Mouse (Mus musculus): ENCODE data around the gene Rin1. TPM values are rescaled to one million over a fixed set of nuclear protein-coding genes. Genes with fewer than 3 reads are reported as not detected.

Gene Rin1
- polyA plus RNA-seq, 1 experiment from 2014 or later = 4.2 TPM

DNA sequence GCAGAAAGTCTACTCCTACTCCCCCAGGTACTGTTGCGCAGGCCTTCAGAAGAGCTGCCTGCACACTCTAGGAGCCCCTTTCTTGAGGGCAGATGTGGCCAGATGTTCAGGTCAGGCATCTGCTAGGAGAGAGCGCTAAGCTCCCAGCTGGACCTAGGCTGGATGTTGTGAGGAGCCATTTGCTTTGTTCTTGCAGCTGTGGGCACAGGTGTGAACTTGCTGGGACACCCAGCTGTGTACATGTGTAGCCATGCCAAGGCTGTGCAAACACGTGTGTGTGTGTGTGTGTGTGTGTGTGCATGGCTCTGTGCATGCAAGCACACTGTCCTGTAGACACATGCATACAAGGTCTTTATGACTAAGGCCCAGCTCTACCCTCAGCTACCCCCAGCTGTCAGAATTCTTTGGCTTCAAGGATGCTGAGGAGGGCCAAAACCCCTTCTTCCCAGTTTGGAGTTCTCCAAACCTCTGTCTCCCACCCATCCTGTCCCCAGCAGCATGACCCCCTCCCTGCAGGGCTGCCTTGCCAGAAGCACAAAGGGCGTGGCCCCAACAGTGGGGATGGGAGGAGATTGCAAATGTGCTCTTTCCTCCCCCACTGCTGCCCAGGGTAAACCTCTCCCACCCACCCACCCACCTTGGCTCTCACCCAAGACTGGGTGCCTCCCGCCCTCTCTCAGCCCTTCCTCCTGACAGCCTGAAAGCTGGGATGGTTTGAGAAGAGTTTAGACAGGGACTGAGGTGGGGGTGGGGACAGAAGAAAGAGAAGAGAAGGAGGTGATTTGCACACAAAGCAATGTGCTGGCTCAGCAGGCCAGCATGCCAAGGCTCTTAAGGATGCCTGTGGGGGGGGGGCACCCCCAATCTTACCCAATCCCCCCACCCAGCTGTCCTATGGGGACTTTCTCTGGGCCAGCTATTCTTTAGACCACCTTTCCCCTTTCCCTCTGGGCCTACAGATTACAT, 10.4 kb downstream of the Rin1 start:
- Histone ChIP-seq H3K4me3 (replicated peaks) (no peak overlapping the region), H3K4me2 (0 out of 2 replicates have a peak overlapping the region, but pooled peaks have one; percentile 9), H3K9me3 (replicated peaks) (no peaks in the 10 kb centered on the region), H3K36me3 (no peaks in the 10 kb centered on the region), H3K9ac (no peak overlapping the region), H3K27me3 (no peaks in the 10 kb centered on the region), H3K4me1 (peaks cover 63% of the 10 kb centered on the region), H3K27ac (peak overlapping the region; percentile 82)
- 35% methylated on average over 5 of the region's 5 CpGs for WGBS
- ATAC-seq (replicated peaks; ENCODE audit: low FRiP score) = no peak

DNA sequence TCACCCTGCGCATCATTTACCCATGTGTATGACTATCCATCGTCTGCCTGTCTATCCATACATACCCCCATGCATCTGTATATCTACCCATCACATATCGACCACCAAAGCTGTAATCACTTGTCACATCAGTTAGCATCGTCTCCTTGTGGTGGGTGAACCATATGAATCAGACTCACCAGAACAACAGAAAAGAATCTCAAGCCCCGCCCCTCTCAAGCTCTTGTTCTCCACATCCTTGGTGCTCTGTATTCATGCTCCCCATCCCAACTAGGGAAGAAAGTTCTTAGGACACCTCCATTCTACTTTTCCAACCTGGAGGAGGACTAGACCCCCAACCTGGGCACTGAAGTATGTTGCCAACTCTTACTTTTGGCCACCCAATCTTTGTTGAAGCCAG, 11.8 kb downstream of the Rin1 start:
- 89% methylated on average over 5 of the region's 5 CpGs for WGBS
- no peak for ATAC-seq (replicated peaks; ENCODE audit: low FRiP score)
- no peaks in the 10 kb centered on the region for H3K36me3 ChIP-seq
- no peaks in the 10 kb centered on the region for H3K9me3 ChIP-seq (replicated peaks)
- H3K9ac ChIP-seq = no peak overlapping the region
- peaks cover 3% of the 10 kb centered on the region for H3K27me3 ChIP-seq
- no peak overlapping the region for H3K27ac ChIP-seq
- no peak overlapping the region for H3K4me2 ChIP-seq
- H3K4me3 ChIP-seq (replicated peaks) = no peak overlapping the region
- H3K4me1 ChIP-seq = peaks cover 57% of the 10 kb centered on the region

DNA sequence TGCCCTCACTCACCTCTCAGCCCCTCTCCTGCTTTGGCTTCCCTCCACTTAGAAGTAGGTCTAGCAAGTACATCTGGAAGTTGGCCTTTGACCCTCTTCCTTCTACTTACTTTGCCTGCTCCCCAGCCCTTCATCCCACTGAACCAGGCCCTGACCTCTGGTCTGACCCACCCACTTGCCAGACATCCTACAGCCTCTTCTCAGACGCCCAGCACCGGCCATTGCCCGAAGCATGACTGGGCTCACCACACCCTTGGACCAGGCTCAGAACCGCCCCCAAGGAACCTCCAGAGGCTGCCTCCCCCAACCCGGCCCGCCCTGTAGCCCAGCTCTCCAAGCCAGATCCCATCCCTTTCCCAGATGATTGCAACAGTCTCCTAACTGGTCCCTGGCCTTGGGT, 12.2 kb downstream of the Rin1 start:
- Histone ChIP-seq H3K36me3 (no peaks in the 10 kb centered on the region), H3K9me3 (replicated peaks) (no peaks in the 10 kb centered on the region), H3K9ac (no peak overlapping the region), H3K4me3 (replicated peaks) (no peak overlapping the region), H3K27me3 (peaks cover 8% of the 10 kb centered on the region), H3K4me1 (peaks cover 60% of the 10 kb centered on the region), H3K4me2 (no peak overlapping the region), H3K27ac (no peak overlapping the region)
- no peak for ATAC-seq (replicated peaks; ENCODE audit: low FRiP score)
- 65% methylated on average over 6 of the region's 6 CpGs for WGBS

DNA sequence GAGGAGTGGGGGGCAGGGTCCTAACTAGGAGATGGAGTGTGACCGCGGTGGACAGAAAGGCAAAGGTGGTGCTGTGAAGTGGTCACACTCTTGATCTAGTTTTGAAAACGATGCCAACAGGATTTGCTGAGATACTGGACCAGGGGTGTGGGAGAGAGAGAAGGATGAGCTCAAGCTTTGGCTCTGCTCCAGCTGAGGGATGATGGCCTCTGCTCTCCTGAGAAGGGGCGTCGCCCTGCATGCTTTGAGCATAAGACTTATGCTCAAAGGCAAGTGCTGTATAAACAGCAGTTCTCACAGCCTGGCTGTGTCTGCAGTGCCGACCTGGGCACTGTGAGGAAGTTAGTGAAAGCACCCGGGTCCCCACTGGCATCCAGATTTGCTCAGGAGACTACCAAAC, 14.8 kb downstream of the Rin1 start:
- no peak for ATAC-seq (replicated peaks; ENCODE audit: low FRiP score)
- H3K9ac ChIP-seq = no peak overlapping the region
- H3K9me3 ChIP-seq (replicated peaks) = no peaks in the 10 kb centered on the region
- 59% methylated on average over 7 of the region's 7 CpGs for WGBS
- H3K27ac ChIP-seq = peak overlapping the region; percentile 41; the same call in 1 of the 2 replicates
- H3K4me2 ChIP-seq = no peak overlapping the region
- peaks cover 33% of the 10 kb centered on the region for H3K27me3 ChIP-seq
- no peak overlapping the region for H3K4me3 ChIP-seq (replicated peaks)
- no peaks in the 10 kb centered on the region for H3K36me3 ChIP-seq
- peaks cover 60% of the 10 kb centered on the region for H3K4me1 ChIP-seq

DNA sequence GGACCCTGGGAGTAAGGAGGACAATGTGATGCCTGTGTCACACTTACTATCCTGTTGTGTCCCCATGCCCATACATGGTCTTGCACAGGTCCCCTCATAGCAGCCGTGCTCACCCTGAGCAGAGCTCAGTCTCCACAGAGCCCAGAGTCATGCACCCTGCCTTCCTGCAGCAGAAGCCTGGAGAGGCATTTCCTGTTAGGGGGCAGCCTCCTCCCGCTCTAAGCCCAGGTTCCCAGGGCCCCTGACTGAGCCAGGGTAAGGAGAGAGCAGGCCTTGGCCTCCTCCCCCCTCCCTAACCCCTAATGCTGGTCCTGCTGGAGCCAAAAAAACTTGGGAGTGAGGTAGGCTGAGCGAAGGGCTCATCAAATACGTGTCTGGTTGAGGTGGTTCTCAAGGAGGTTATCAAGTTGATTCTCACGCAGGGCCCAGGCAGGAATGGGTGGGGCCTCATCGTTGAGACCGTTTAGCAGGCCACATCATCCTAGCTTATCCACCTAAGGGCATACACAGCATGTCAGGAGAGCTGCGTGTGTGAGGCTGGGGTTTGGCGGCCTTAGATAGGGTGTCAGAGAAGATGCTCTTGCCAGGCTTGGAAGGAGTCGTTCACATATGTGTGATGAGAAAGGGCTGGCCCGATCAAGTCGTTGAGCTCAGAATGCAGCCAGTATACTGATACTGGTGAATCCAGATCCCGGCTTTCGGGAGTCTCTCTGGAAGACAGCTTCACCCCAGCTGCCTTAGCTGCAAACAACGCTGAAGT, 16.9 kb downstream of the Rin1 start:
- H3K27me3 ChIP-seq = peaks cover 49% of the 10 kb centered on the region
- 5% methylated on average over 15 of the region's 15 CpGs for WGBS
- H3K4me2 ChIP-seq = peak overlapping the region; percentile 84
- no peaks in the 10 kb centered on the region for H3K9me3 ChIP-seq (replicated peaks)
- H3K36me3 ChIP-seq = no peaks in the 10 kb centered on the region
- H3K9ac ChIP-seq = peak overlapping the region; percentile 64; the same call in 1 of the 2 replicates
- peak overlapping the region; percentile 55 for H3K4me3 ChIP-seq (replicated peaks)
- ATAC-seq (replicated peaks; ENCODE audit: low FRiP score) = no peak
- peak overlapping the region; percentile 93 for H3K27ac ChIP-seq
- H3K4me1 ChIP-seq = peaks cover 67% of the 10 kb centered on the region

DNA sequence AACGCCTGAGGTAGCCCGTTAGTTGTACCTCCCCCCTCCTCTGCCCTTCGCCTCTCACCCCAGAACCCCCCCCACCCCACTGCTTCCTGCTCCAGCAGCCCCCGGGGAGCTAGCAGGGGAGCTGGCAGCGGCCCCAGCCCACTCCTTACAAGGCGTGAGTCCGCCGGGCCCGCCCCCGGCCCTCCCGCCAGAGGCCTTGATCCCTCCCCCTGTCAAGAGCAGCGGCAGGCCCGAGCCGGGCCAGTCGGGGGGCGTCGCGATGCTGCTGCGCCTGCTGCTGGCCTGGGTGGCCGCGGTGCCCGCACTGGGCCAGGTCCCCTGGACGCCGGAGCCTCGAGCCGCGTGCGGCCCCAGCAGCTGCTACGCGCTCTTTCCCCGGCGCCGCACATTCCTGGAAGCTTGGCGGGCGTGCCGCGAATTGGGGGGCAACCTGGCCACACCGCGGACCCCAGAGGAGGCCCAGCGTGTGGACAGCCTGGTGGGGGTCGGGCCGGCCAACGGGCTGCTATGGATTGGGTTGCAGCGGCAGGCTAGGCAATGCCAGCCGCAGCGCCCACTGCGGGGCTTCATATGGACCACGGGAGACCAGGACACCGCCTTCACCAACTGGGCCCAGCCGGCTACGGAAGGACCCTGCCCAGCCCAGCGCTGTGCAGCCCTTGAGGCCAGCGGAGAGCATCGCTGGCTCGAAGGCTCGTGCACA, 17.7 kb downstream of the Rin1 start, which contains the start of gene Cd248:
TSS of gene Cd248 (plus strand) at position 212 of the 703 bp plus-strand sequence.
- under 1% methylated on average over 51 of the region's 56 CpGs for WGBS

DNA sequence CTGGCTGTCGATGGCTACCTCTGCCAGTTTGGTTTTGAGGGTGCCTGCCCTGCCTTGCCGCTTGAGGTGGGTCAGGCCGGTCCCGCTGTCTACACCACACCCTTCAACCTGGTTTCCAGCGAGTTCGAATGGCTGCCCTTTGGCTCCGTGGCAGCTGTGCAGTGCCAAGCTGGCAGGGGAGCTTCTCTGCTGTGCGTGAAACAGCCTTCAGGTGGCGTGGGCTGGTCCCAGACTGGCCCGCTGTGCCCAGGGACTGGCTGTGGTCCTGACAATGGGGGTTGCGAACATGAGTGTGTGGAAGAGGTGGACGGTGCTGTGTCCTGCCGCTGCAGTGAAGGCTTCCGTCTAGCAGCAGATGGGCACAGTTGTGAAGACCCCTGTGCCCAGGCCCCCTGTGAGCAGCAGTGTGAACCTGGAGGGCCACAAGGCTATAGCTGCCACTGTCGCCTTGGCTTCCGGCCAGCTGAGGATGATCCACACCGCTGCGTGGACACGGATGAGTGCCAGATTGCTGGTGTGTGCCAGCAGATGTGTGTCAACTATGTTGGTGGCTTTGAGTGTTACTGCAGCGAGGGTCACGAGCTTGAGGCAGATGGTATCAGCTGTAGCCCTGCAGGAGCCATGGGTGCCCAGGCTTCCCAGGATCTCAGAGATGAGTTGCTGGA, 18.4 kb downstream of the Rin1 start:
- peaks cover 50% of the 10 kb centered on the region for H3K27me3 ChIP-seq
- peak overlapping the region; percentile 84 for H3K4me2 ChIP-seq
- ATAC-seq (replicated peaks; ENCODE audit: low FRiP score) = no peak
- H3K9me3 ChIP-seq (replicated peaks) = no peaks in the 10 kb centered on the region
- WGBS = 35% methylated on average over 21 of the region's 21 CpGs
- peaks cover 75% of the 10 kb centered on the region for H3K4me1 ChIP-seq
- peak overlapping the region; percentile 93; the same call in 1 of the 2 replicates for H3K27ac ChIP-seq
- H3K36me3 ChIP-seq = no peaks in the 10 kb centered on the region
- peak overlapping the region; percentile 64 for H3K9ac ChIP-seq
- H3K4me3 ChIP-seq (replicated peaks) = peak overlapping the region; percentile 55

More for the DNA sequence above, 17.7 kb downstream of the Rin1 start, which contains the start of gene Cd248:
- ATAC-seq (replicated peaks; ENCODE audit: low FRiP score) = peak; percentile 41
- H3K27ac ChIP-seq = peak within 1 kb of the TSS; percentile 93
- H3K4me3 ChIP-seq (replicated peaks) = peak within 1 kb of the TSS; percentile 55
- H3K9ac ChIP-seq = peak within 1 kb of the TSS; percentile 64
- H3K4me1 ChIP-seq = peaks cover 75% of the 10 kb centered on the region
- H3K36me3 ChIP-seq = no peaks in the 10 kb centered on the region
- peaks cover 49% of the 10 kb centered on the region for H3K27me3 ChIP-seq
- H3K4me2 ChIP-seq = peak within 1 kb of the TSS; percentile 84
- no peaks in the 10 kb centered on the region for H3K9me3 ChIP-seq (replicated peaks)

DNA sequence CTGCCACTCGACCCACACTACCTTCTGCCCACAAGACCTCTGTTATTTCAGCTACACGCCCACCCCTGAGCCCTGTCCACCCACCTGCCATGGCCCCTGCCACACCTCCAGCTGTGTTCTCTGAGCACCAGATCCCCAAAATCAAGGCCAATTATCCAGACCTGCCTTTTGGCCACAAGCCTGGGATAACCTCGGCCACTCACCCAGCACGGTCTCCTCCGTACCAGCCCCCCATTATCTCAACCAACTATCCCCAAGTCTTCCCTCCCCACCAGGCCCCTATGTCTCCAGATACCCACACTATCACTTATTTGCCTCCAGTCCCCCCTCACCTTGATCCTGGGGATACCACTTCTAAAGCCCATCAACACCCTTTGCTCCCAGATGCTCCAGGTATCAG, 19.2 kb downstream of the Rin1 start:
- H3K4me3 ChIP-seq (replicated peaks) = peak overlapping the region; percentile 55
- H3K9me3 ChIP-seq (replicated peaks) = no peaks in the 10 kb centered on the region
- H3K4me1 ChIP-seq = peaks cover 75% of the 10 kb centered on the region
- no peak overlapping the region for H3K9ac ChIP-seq
- ATAC-seq (replicated peaks; ENCODE audit: low FRiP score) = no peak
- H3K36me3 ChIP-seq = no peaks in the 10 kb centered on the region
- H3K27ac ChIP-seq = no peak overlapping the region; the same call in 1 of the 2 replicates
- 78% methylated on average over 5 of the region's 5 CpGs for WGBS
- peak overlapping the region; percentile 84 for H3K4me2 ChIP-seq
- H3K27me3 ChIP-seq = peaks cover 58% of the 10 kb centered on the region

DNA sequence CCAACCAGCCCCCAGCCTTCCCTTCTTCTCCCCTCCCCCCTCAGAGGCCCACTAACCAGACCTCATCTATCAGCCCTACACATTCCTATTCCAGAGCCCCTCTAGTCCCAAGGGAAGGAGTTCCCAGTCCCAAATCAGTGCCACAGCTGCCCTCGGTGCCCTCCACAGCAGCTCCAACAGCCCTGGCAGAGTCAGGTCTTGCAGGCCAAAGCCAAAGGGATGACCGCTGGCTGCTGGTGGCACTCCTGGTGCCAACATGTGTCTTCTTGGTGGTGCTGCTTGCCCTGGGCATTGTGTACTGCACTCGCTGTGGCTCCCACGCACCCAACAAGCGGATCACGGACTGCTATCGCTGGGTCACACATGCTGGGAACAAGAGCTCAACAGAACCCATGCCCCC, 19.7 kb downstream of the Rin1 start:
- WGBS = 86% methylated on average over 7 of the region's 7 CpGs
- Histone ChIP-seq H3K9me3 (replicated peaks) (no peaks in the 10 kb centered on the region), H3K27ac (no peak overlapping the region; the same call in 1 of the 2 replicates), H3K4me2 (peak overlapping the region; percentile 84), H3K36me3 (no peaks in the 10 kb centered on the region), H3K4me1 (peaks cover 70% of the 10 kb centered on the region), H3K4me3 (replicated peaks) (peak overlapping the region; percentile 55), H3K9ac (0 out of 2 replicates have a peak overlapping the region, but pooled peaks have one; percentile 1), H3K27me3 (peaks cover 62% of the 10 kb centered on the region)
- ATAC-seq (replicated peaks; ENCODE audit: low FRiP score) = no peak

DNA sequence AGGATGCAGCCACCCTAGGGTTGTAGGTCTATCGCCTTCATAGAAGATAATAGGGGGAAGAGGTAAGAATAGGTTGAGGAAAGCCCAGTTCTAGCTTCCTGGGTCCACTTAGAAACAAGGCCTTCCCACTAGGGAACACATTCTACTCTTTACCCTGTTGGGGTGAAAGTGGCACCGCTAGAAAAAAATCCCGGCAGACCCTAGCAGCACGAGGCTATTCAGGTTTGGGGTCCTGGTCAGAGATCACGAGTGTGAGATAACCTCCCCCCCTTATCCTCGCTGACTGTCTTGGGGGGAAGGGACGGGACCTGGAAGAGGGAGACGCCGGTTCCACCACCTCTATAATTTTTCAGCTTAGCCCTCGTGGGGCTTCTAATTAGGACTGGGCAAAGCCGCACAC, 20.8 kb downstream of the Rin1 start:
- 13% methylated on average over 11 of the region's 11 CpGs for WGBS
- peak overlapping the region; percentile 55 for H3K4me3 ChIP-seq (replicated peaks)
- peak overlapping the region; percentile 84 for H3K4me2 ChIP-seq
- no peak for ATAC-seq (replicated peaks; ENCODE audit: low FRiP score)
- peak overlapping the region; percentile 85 for H3K27ac ChIP-seq
- peaks cover 63% of the 10 kb centered on the region for H3K4me1 ChIP-seq
- H3K36me3 ChIP-seq = no peaks in the 10 kb centered on the region
- peak overlapping the region; percentile 50 for H3K9ac ChIP-seq
- H3K9me3 ChIP-seq (replicated peaks) = no peaks in the 10 kb centered on the region
- peaks cover 66% of the 10 kb centered on the region for H3K27me3 ChIP-seq

Measured in kidney, embryonic 15.5 days (tissue).